Mouse (Mus musculus) splenic B cell, adult 2 months (primary cell): ENCODE data around the gene 7530416G11Rik.

Source experiments
- DNase-seq: peaks from one replicate; pipeline ENCODE4 v3.0.0-alpha.2; 2011; ENCODE audit warnings: low read depth, low spot score
- H3K27me3 ChIP-seq: 2 replicates; pipeline ENCODE4 v1.6.1; 2012; ENCODE audit warnings: mild to moderate bottlenecking, low read length, moderate library complexity, mixed read lengths; ENCODE audit not compliant: control insufficient read depth, poor library complexity, insufficient read depth, severe bottlenecking
- H3K36me3 ChIP-seq: 2 replicates; pipeline ENCODE4 v1.6.1; 2012; ENCODE audit warnings: mild to moderate bottlenecking, low read length, moderate library complexity, mixed read lengths; ENCODE audit not compliant: control insufficient read depth, poor library complexity, insufficient read depth, severe bottlenecking

The 7530416G11Rik gene

GRCm38 (mm10) chr15:85464823-85465565, 38.0 kb downstream of the 7530416G11Rik start:
- Histone ChIP-seq H3K27me3 (no peaks in the 10 kb centered on the region), H3K36me3 (peaks cover 11% of the 10 kb centered on the region; the same call in 1 of the 2 replicates)
- no peak for DNase-seq

- Histone ChIP-seq H3K27me3 (no peaks in the 10 kb centered on the region), H3K36me3 (peaks cover 11% of the 10 kb centered on the region; the same call in 1 of the 2 replicates)
- no peak for DNase-seq
Measured at GRCm38 (mm10) chr15:85464190-85464589, 38.8 kb downstream of the 7530416G11Rik start.

GRCm38 (mm10) chr15:85463027-85463790, 39.8 kb downstream of the 7530416G11Rik start:
- Histone ChIP-seq H3K36me3 (peaks cover 11% of the 10 kb centered on the region; the same call in 1 of the 2 replicates), H3K27me3 (no peaks in the 10 kb centered on the region)
- DNase-seq: no peak

- no peak for DNase-seq
- H3K36me3 ChIP-seq: peaks cover 11% of the 10 kb centered on the region; the same call in 1 of the 2 replicates
Measured at GRCm38 (mm10) chr15:85462138-85462537, 40.9 kb downstream of the 7530416G11Rik start.

GRCm38 (mm10) chr15:85461541-85461940, 41.5 kb downstream of the 7530416G11Rik start:
- no peak for DNase-seq
- H3K27me3 ChIP-seq: no peaks in the 10 kb centered on the region
- peaks cover 11% of the 10 kb centered on the region; the same call in 1 of the 2 replicates for H3K36me3 ChIP-seq

More at GRCm38 (mm10) chr15:85462138-85462537, 40.9 kb downstream of the 7530416G11Rik start:
- no peaks in the 10 kb centered on the region for H3K27me3 ChIP-seq

- H3K36me3 ChIP-seq: peaks cover 3% of the 10 kb centered on the region; the same call in 1 of the 2 replicates
- no peak for DNase-seq
Measured at GRCm38 (mm10) chr15:85458631-85459082, 44.4 kb downstream of the 7530416G11Rik start.

DNA sequence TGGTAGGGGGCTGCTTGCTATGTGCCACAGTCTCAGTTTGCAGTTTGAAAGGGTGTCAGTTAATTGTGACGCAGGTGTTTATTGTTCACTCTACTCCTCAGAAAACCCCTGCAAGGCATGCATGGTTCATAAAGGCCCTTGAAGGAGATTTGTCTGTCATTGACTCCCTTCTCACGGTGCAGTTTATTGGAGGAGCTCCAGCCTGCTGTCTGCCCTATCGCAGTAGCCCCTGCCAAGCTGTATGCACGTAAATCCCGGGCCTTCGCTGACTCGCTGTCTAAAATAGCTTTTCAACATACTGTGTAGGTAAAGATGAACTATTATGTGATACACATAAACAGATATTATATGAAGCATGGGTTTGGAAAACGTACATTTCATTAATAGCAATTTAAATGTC, 45.2 kb downstream of the 7530416G11Rik start:
- no peaks in the 10 kb centered on the region for H3K27me3 ChIP-seq
- DNase-seq: no peak
- H3K36me3 ChIP-seq: peaks cover 3% of the 10 kb centered on the region; the same call in 1 of the 2 replicates

More at GRCm38 (mm10) chr15:85458631-85459082, 44.4 kb downstream of the 7530416G11Rik start:
- no peaks in the 10 kb centered on the region for H3K27me3 ChIP-seq

DNA sequence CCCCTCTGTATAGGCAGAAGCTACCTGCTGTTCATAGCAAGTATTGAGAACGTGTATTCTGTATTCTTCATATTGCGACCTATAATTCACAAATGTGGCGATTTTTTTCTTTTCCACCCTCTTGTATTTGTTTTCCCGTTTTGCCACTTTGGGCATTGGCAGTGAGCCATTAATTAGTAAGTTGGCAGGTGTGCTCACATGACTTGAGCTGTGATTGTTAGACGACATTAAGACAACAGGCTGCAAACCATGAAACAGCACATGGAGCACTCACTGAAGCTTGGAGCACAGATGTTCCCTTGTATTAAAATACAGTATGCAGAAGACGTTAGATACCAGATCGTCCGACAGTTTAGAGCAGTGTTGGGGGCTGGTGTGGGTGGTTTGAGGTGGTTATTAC, 46.1 kb downstream of the 7530416G11Rik start:
- DNase-seq: no peak
- Histone ChIP-seq H3K36me3 (no peaks in the 10 kb centered on the region), H3K27me3 (no peaks in the 10 kb centered on the region)

GRCm38 (mm10) chr15:85446652-85447051, 56.4 kb downstream of the 7530416G11Rik start:
- Histone ChIP-seq H3K36me3 (no peaks in the 10 kb centered on the region), H3K27me3 (no peaks in the 10 kb centered on the region)
- DNase-seq: no peak
